Mouse (Mus musculus) activated CD4-positive, CD25-positive, alpha-beta regulatory T cell (primary cell): Measurements from ENCODE around the gene Xab2. TPM values are rescaled to one million over a fixed set of nuclear protein-coding genes. Genes with fewer than 3 reads are reported as not detected.

ENCODE experiments used
- polyA plus RNA-seq, 2 experiments: library from polyadenylated mRNA; unstranded; fragments of 100-300 nt; shearing (Covaris generic); gene quantifications; one replicate each; pipeline ENCODE4 v1.2.1; 2017

The Xab2 gene
- 10 to 100 TPM; 81.8 to 82.2 TPM for polyA plus RNA-seq

DNA sequence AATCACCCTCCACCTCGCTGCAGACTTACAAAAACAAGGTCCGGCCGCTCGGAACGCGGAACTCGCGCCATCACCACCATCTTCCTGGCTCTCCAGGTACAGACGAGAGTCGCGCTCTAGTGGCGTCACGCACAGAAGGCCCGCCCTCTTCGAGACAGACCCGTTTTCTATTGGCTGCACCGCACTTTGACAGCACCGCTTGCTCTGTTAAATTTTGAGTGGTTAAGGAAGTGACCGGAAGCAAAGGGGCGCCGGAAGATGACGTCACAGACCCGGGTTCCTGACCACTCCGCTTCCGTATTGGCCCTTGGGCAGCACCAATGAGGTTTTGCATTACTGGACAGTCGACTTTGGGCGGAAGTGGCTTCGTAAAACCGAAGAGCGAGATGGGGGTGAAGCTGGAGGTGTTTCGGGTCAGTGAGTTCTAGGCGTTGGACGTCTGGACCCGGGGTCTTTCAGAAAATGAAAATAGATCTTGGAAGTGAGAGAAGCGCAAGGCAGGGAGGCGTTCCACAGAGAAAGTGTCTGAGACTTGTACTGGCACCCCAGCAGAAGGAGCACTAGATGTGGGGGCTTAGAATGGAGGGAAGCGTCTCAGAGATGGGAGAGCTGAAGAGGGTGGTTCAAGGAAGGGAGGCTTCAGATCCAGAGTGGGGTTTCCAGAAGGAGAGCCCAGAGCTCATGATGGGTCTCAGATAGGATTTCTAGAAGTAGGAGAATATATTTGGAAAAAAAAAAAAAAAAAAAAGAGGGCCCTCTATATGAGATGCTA lies at the start of gene Xab2, which contains the start of gene Pet100:
Gene Xab2, minus strand, starts transcription at position 118 of the 772 bp plus-strand sequence.
Gene Pet100, plus strand, starts transcription at position 350 of the 772 bp plus-strand sequence.

DNA sequence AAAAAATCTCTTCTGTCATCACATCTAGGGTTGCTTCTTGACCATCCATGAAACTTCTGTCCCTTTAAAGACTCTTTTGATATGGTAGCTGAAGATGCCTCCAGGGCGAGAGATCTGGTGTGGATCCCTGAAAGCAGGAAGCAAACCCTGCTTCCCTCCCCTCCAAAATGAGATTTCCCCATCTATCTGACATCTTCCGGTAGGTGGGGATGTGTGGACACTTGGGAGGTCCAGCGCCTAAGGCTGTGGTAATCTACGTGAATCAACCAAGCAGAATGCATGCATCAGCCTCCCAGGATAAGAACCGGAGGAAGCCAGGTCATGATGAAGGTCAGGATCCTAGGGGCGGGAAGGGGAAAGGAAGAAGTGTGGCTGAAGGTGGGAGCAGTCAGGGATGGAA lies 44.4 kb upstream of the Xab2 start, which contains the start of gene Mcemp1:
Gene Mcemp1, plus strand, starts transcription at position 248 of the 400 bp plus-strand sequence.

DNA sequence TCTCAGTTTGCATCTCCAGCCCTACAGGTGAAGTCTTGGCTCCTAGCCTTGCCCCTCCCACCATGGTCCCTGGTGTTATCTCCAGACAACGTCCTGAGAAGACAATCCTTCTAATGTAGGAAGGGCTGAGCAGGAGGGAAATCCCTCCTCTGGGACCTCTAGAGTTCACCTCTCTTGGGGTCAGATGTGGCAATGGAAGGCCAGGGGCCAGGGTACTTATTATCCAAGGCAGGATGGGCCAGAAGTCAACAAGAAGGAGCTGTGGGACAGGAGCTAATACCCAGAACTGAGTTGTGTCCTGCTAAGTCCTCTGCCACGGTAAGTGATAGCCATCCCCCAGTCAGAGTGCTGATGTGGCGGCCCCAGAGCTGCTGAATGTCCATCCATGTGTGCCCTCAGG lies 34.4 kb upstream of the Xab2 start, which contains the start of gene Retn:
Gene Retn, plus strand, starts transcription at position 245 of the 400 bp plus-strand sequence.

DNA sequence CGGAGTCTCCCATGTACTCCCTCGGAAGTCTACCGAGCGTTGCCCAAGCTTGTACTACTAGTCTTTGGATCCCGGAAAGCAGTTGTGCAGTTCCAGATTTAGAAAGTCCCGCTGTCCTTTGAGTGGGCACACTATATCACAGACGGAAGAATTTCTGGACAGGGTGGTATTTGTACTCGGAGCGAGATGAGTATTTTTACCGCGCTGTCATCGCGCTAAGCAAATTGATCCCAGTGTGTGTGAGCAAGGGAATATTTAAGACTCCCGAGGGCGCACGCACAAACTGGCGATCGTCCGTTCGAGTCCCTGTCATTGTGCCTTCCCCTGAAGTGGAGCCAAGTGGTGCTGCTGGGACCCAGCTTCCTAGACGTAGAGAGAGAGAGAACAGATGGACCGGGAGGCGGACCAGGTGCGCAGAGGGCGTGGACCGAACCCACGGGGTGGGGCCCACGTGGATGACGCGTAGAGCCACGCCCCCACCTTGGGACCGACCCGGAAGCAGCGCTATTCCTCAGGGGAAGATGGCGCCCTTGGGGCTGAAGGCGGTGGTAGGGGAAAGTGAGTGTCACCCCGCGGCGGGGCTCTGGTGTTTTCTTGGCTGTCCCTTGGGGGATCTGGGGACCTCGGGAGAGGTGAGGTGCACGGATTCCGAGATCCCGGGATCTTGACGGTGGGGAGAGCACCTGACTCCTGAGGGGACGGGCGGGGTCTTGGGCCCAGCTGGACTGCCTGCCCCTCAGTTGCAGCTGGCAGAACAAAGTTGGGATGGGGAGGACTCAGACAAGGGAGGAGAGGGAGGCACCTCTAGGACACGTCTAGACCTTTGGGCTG lies 9.7 kb upstream of the Xab2 start, which contains the start of gene Stxbp2:
Gene Stxbp2, plus strand, starts transcription at position 309 of the 831 bp plus-strand sequence.

DNA sequence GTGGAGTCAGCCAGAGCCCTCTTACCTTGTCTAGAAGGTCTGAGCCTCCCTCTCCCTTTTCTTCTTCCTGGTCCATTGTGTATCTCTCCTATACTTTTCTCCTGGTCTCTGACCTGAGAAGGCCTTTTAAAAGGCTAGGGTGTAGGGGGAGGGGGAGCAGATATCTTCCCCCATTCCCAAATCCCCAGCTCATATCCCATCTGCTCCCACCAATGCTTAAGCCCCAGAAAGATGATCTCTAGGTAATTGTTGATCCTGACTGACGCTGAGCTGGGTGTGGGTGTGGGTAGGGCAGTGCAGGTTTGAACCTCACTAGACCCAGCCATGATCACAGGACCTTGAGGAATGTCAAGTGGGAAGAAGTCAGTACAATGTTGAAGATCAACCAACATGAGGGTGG lies 4.3 kb upstream of the Xab2 start, which contains the start of gene Pcp2:
Gene Pcp2, minus strand, starts transcription at position 101 of the 400 bp plus-strand sequence.

DNA sequence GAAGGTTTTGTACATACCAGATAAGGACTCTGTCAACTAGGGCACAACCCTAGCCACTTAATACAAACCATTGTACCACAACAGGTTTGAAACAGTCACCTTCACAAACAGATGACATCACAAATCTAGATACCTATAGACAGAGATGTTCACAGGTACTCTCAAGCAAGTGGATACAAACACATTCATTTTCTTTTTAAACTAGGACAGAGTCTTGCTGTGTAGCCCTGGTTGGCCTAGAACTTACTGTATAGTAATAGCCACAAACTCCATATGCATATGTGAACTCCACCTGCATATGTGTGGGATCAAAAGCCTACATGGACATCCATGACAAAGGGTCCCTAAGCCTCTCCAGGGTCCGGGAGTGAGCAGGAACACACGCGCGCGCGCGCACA lies 34.1 kb downstream of the Xab2 start, which contains the start of gene Camsap3:
Gene Camsap3, plus strand, starts transcription at position 301 of the 398 bp plus-strand sequence.

DNA sequence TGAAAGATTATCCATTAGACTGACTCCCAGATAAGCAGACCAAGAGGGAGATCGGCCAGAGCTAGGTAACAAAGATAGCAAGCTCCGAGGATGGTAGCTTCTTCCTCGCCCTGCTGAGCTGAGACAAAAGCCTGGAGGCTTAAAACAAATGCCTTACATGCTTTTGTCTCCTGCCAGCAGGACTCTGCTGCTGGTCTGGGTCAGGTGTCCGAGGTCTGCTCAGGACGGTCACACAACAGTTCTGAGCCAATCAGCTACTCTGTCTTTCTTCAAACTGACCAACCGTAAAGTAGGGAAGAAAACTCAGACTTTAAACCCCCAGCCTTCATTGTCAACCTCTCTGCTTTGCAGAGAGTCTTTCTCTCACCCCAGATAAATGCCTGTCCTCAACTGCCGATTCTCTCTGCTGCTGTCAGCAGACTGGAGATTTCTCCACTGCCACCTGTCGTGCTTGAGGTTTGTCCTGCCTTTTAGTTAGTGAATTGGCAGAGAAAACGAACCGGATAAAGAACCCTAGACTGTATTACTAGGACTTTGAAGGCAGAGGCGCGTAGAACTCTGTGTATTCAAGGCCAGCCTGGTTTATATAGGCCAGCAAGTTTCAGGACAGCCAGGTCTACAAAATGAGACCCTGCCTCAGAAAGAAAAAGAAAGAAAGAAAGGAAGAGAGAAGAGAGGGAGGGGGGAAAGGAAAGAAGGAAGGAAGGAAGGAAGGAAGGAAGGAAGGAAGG lies 53.3 kb downstream of the Xab2 start, which contains the start of gene C330021F23Rik:
Gene C330021F23Rik, plus strand, starts transcription at position 350 of the 731 bp plus-strand sequence.

Other genes starting within 250 kb of the Xab2 start
- gene Arhgef18, start 228.3 kb downstream of the Xab2 start, polyA plus RNA-seq, result 10 to 100 TPM; 54.8 to 71.1 TPM
- 1 to 10 TPM; 4.8 to 5.7 TPM for gene Pex11g, start 153.6 kb downstream of the Xab2 start, polyA plus RNA-seq
- gene Tex45, start 150.5 kb downstream of the Xab2 start, polyA plus RNA-seq, result not detected
- 10 to 100 TPM in 1 of 2 experiments, 1 to 10 TPM in 1; 5.3 to 13.0 TPM for gene Zfp358, start 128.2 kb downstream of the Xab2 start, polyA plus RNA-seq
- gene Mcoln1, start 120.9 kb downstream of the Xab2 start, polyA plus RNA-seq, result 10 to 100 TPM; 79.5 to 93.9 TPM
- 10 to 100 TPM; 22.3 to 27.5 TPM for gene Pnpla6, start 105.9 kb downstream of the Xab2 start, polyA plus RNA-seq
- gene C330021F23Rik, start 53.3 kb downstream of the Xab2 start, polyA plus RNA-seq, result under 1 TPM in 1 of 2 experiments, not detected in 1; 0.20 TPM
- under 1 TPM in 1 of 2 experiments, not detected in 1; 0.33 TPM for gene Camsap3, start 34.0 kb downstream of the Xab2 start, polyA plus RNA-seq
- gene Pet100, start 232 bp upstream of the Xab2 start, polyA plus RNA-seq, result 100 to 1,000 TPM; 122 to 131 TPM
- gene Pcp2, start 4.2 kb upstream of the Xab2 start, polyA plus RNA-seq, result under 1 TPM; 0.16 to 0.20 TPM
- gene Stxbp2, start 9.6 kb upstream of the Xab2 start, polyA plus RNA-seq, result 100 to 1,000 TPM; 211 to 215 TPM
- not detected for gene Retn, start 34.5 kb upstream of the Xab2 start, polyA plus RNA-seq
- gene Mcemp1, start 44.4 kb upstream of the Xab2 start, polyA plus RNA-seq, result under 1 TPM; 0.36 to 0.92 TPM
- not detected for gene Fcor, start 51.0 kb upstream of the Xab2 start, polyA plus RNA-seq
- gene Trappc5, start 55.0 kb upstream of the Xab2 start, polyA plus RNA-seq, result 10 to 100 TPM; 27.9 to 28.4 TPM
- gene Fcer2a, start 72.9 kb upstream of the Xab2 start, polyA plus RNA-seq, result 1 to 10 TPM in 1 of 2 experiments, under 1 TPM in 1; 0.47 to 2.0 TPM
- not detected for gene Clec4g, start 99.3 kb upstream of the Xab2 start, polyA plus RNA-seq
- gene Cd209a, start 127.7 kb upstream of the Xab2 start, polyA plus RNA-seq, result under 1 TPM; 0.20 to 0.32 TPM
- gene Cd209e, start 233.0 kb upstream of the Xab2 start, polyA plus RNA-seq, result under 1 TPM in 1 of 2 experiments, not detected in 1; 0.12 TPM